Mouse (Mus musculus): ENCODE measurements around the gene Tmem151b. TPM values are rescaled to one million over a fixed set of nuclear protein-coding genes. Genes with fewer than 3 reads are reported as not detected.

The Tmem151b gene
- total RNA-seq, 2 experiments from 2014 or later = 0.15 to 0.29 TPM

GRCm38 (mm10) chr17:45546941-45547340 lies 2.5 kb downstream of the Tmem151b start:
- DNase-seq (ENCODE audit: low spot score in 2 of 2) = no peak

- no peak for DNase-seq (ENCODE audit: low spot score in 2 of 2)
Observed at GRCm38 (mm10) chr17:45545278-45545961, 4.1 kb downstream of the Tmem151b start.

GRCm38 (mm10) chr17:45544873-45545277 lies 4.6 kb downstream of the Tmem151b start:
- DNase-seq (ENCODE audit: low spot score in 2 of 2) = no peak

- DNase-seq (ENCODE audit: low spot score in 2 of 2) = no peak
Observed at GRCm38 (mm10) chr17:45544001-45544872, 5.2 kb downstream of the Tmem151b start.

DNA sequence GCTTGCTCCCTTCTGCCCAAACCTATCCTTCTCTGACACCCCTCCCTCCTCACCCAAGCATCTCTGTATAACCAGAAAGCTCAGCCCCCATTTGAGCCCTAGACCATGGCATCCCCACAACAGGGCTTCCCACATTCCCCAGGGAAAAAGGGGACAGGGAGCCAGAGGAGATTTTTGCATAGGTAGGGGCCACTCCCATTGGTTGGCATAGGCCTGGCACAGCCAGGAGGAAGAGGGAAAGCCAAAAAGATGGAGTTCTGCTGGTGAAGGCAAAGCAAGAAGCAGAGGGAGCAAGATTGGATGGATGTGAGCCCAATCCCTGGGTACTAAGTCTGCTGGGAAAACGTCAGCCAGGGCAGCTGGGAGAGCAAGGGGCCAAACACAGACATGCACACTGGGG lies 6.4 kb downstream of the Tmem151b start:
- DNase-seq (ENCODE audit: low spot score in 2 of 2) = no peak

DNA sequence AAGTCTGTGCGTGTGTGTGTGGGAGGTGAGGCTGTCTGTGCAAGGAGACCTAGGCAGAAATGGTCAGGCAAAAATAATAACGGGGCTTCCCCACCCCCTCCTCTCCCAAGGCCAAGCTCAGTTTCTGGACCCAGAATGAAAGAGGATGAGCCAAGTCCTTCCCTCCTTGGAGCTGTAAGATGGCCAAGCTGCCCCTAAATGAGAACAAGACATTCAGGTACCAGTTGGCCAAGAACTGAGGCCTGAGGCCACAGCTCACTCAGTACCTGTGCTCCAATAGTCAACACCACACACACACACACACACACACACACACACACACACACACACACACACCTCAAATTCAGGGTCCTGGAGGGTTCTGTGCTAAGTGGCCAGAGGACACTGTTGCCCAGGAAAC lies 6.8 kb downstream of the Tmem151b start:
- no peak for DNase-seq (ENCODE audit: low spot score in 2 of 2)

DNA sequence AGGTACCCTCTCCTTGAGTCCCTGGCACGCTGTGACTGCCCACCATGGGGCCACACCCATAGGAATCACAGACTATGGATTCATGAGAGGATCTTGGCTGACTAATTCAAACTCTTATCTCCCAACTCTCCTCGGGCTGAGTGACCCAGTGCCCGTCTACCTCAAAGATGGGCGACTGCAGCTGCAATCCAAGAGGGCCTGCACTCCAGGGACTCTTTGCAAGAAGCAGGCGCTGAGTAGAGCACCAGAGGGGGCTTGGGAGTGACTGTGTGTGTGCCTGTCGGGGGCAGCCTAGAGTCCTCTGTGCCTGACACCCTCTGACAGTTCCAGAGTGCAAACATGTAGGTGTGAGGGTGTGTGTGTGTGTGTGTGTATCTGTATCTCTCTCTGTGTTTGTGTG lies 7.3 kb downstream of the Tmem151b start:
- DNase-seq (ENCODE audit: low spot score in 2 of 2) = no peak

- no peak for DNase-seq (ENCODE audit: low spot score in 2 of 2)
Observed at GRCm38 (mm10) chr17:45539664-45540063, 9.8 kb downstream of the Tmem151b start.

GRCm38 (mm10) chr17:45538394-45538793 lies 11.1 kb downstream of the Tmem151b start:
- DNase-seq (ENCODE audit: low spot score in 2 of 2) = no peak

DNA sequence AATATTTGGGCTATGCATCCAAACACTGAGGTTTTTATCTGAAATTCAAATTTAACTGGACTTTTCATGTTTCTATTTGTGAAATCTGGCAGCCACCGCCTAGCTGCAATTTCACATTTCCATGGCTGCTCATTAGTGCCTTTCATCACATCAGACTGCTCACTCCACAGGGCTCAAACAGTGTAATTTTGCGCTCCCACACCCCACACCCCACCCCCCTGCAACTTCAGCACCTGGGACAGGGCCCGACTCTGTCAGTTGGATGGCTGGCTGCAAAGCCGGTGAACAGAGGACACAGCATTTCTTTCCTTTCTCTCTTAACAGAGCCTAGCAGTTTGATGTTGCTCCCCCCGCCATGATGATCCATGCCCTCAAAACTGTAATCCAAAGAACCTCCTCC lies 13.2 kb downstream of the Tmem151b start:
- no peak for DNase-seq (ENCODE audit: low spot score in 2 of 2)

- DNase-seq (ENCODE audit: low spot score in 2 of 2) = no peak
Observed at GRCm38 (mm10) chr17:45532896-45533295, 16.6 kb downstream of the Tmem151b start.

DNA sequence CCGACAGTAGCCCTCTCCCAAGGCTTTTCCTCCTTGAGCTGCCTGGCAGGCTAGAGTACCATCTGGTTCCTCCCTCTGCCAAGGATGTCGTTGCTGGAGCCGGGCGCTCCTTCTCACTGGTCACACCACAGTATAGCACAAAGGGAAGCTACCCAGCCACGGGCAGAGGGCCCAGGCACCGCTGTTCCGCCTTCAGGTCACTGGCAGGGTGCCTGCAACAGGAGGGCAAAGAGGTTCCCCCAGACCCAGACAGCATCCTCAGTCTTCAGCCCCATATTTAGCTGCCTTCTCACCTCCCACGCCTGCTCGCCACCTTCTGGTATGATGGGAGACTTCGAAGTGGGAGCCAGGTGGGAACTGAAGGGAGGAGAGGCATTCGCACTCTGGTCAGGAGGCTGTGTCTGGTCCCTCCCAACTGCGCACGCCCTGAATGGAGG lies 19.1 kb downstream of the Tmem151b start:
- no peak for DNase-seq (ENCODE audit: low spot score in 2 of 2)

DNA sequence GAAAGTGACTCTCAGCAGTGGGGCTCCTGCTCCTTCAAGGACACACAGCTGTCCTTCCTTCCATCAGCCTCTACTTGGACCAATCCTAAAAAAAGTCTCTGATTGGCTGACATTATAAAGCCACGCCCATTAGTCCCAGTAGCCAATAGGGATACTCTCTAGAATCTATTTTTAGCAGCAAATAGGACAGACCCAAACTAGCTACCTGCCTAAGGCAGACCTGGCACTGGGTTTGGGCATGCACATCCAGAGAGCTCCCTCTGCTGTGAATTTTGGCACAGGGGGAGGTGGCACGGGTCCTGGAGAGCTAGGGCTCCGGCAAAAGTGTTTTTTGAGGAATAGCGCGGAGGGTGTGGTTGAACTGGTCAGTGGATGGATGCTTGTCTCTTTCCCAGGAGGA lies 22.9 kb downstream of the Tmem151b start:
- no peak for DNase-seq (ENCODE audit: low spot score in 2 of 2)

GRCm38 (mm10) chr17:45524961-45525360 lies 24.5 kb downstream of the Tmem151b start:
- DNase-seq (ENCODE audit: low spot score in 2 of 2) = no peak

DNA sequence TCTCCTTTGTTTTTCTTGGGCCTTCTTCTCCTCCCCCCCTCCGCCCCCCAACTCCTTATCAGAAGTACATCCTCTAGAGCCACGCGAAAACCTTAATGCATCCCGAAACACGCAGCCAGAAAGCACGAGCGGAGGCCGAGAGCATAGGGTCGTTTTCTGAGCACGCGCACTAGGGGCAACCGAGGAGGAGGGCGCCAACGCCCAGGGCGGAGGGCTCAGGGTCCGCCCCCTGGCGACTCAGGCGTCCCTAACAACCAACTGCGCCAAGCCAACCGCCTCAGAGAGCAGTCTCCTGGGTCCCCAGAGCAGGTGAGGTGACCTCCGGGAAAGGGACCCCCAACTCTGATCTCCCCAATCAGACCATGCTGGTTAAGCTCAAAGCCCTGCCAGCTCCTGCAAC lies 26.2 kb downstream of the Tmem151b start, which contains the start of gene Tcte1:
Tcte1 (plus strand) TSS at position 172 of the 400 bp plus-strand sequence.
- DNase-seq (ENCODE audit: low spot score in 2 of 2) = no peak

GRCm38 (mm10) chr17:45520136-45520535 lies 29.3 kb downstream of the Tmem151b start:
- DNase-seq (ENCODE audit: low spot score in 2 of 2) = no peak

DNA sequence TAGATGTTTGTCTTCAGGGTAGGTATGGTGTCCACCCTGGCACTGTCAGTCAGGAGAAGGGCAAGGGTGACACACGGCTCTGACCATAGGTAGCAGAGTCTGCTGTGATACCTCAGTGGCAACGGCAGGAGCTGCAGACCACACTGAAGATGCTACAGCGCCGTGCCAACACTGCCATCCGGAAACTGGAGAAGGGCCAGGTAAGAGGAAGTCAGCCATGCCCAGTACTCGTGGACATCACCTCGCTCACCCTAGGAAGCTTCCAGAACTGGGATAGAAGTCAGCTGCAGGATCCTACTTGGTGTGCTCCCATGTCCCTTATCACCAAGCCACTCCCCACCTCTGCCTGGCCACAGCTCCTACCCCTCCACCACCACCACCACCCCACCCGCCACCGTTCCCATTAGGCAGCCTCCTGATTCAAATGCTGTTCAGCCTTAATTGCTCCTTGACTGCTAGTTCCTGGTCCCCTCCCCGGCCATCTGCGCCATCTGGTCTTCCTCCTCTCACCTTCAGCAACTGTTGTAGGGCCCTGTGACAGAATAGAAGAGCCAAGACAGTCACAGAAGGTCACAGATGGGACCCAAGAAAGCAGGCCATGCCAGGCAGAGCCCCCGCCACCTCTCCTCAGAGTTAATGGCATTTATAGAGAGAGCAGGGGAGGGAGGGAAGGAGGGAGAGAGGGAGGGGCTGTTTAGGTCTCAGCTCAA lies 30.6 kb downstream of the Tmem151b start:
- DNase-seq (ENCODE audit: low spot score in 2 of 2) = no peak

DNA sequence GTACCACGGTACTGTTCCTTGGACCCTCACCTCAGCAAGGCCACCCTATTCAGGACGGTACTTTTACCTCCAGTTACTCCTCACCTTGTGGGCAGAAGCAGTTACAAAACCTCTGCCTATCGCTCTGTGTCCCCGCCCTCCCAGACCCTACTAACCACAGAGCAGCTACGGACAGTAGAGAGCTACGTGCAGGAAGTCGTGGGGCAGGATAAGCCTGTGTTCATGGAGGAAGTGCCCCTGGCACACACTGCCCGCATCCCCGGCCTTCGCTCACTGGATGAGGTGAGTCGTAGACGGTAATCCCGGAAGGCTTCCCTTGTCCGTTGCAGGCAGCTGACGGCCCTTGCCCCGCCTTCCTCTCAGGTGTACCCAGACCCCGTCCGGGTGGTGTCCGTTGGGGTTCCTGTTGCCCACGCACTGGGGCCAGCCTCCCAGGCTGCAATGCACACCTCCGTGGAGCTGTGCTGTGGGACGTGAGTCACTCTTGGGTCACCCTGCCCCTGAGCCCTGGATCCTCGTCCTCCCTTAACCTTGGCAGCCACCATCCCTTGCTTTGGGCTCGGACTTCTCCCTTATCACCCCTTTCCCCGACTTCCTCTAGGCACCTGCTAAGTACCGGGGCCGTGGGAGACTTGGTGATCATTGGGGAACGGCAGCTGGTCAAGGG lies 31.8 kb downstream of the Tmem151b start:
- DNase-seq (ENCODE audit: low spot score in 2 of 2) = no peak

- DNase-seq (ENCODE audit: low spot score in 2 of 2) = no peak
Observed at GRCm38 (mm10) chr17:45517135-45517534, 32.3 kb downstream of the Tmem151b start.

- peak in 1 of 2 experiments; percentile 60 for DNase-seq (ENCODE audit: low spot score in 2 of 2)
Observed at GRCm38 (mm10) chr17:45516488-45516887, 33.0 kb downstream of the Tmem151b start.

DNA sequence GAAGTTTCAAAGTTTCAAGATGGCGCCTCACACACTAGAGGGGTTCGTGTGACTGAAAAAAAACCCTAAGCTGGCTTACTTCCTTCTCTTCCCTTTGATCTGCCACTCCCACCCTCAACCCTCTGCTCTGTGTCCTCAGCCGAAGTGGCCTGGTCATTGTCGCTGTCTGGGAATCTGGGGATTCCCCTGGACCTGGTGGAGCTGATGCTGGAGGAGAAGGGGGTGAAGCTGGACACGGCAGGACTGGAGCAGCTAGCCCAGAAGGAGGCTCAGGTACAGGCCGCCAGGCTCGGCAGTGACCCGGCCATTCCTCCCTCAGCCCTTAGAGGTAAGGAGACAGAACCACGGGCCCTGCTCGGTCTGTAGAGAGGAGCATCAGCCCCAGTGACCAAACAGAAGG lies 33.7 kb downstream of the Tmem151b start:
- DNase-seq (ENCODE audit: low spot score in 2 of 2) = no peak
